Mouse (Mus musculus) forebrain, embryonic 16.5 days (tissue): ENCODE measurements at regions not wholly inside any gene's neighbourhood (a gene's known extent, or its start where the extent isn't known, plus 50 kb on each side); places are given as distances from the start of the nearest gene placed in this dataset.

Source experiments
- ATAC-seq: fragments of 200-750 bp; cut with Nextera tagmentation; 2 replicates; pipeline ENCODE4 v1.8.0; 2017; ENCODE audit warnings: mild to moderate bottlenecking, moderate library complexity
- H3K27ac ChIP-seq: fragments of 300-500 bp; sonication (generic); 2 replicates; pipeline ENCODE4 v1.5.1; 2014; ENCODE audit warnings: low read length, control low read depth
- H3K27me3 ChIP-seq: fragments of 300-500 bp; sonication (generic); replicated peaks from 2 replicates; pipeline ENCODE4 v1.6.1; 2014; ENCODE audit warnings: low read length; ENCODE audit not compliant: control insufficient read depth, insufficient read depth
- H3K36me3 ChIP-seq: fragments of 300-500 bp; sonication (generic); 2 replicates; pipeline ENCODE4 v1.6.1; 2014; ENCODE audit not compliant: control insufficient read depth, insufficient read depth
- H3K4me1 ChIP-seq: fragments of 300-500 bp; sonication (generic); replicated peaks from 2 replicates; pipeline ENCODE4 v1.6.1; 2014; ENCODE audit warnings: low read length; ENCODE audit not compliant: control insufficient read depth, insufficient read depth
- H3K4me2 ChIP-seq: fragments of 300-500 bp; sonication (generic); 2 replicates; pipeline ENCODE4 v1.6.1; 2014; ENCODE audit warnings: mild to moderate bottlenecking, low read length, control low read depth
- H3K4me3 ChIP-seq: fragments of 300-500 bp; sonication (generic); replicated peaks from 2 replicates; pipeline ENCODE4 v1.5.1; 2014; ENCODE audit warnings: mild to moderate bottlenecking, low read length, control low read depth
- H3K9ac ChIP-seq: fragments of 300-500 bp; sonication (generic); replicated peaks from 2 replicates; pipeline ENCODE4 v1.6.1; 2014; ENCODE audit warnings: low read depth, low read length, control low read depth
- H3K9me3 ChIP-seq: fragments of 300-500 bp; sonication (generic); 2 replicates; pipeline ENCODE4 v1.6.1; 2016; ENCODE audit warnings: low read length; ENCODE audit not compliant: control insufficient read depth
- WGBS: fragments of 180-500 bp; shearing (Covaris S2); extraction: QIAGEN DNeasy Blood & Tissue Kit; methylation state at CpG from one replicate; pipeline ENCODE4 v1.1.7; 2014; 5-methylcytosine and 5-hydroxymethylcytosine counted together

DNA sequence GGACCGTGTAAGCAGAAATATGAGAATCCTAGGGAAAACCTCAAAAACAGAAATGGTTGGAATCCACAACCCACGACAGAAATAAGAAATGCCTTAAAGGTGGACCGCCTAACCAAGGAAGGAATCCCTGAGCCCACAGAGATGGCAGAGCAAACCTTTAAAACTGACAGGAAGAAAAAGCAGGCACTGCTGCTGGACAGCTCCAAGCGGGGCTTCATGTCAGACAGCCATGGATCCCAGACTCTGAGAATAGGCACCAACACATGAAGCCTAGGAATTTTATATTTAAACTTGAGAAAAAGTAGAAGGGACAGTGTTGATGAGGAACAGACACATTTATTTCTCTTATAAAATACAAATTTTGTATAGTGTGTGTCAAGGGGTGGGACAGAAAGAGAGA lies 379.1 kb downstream of the Gxylt1 start:
- Histone ChIP-seq H3K9me3 (no peaks in the 10 kb centered on the region), H3K9ac (no peak overlapping the region), H3K4me2 (no peak overlapping the region), H3K27me3 (no peaks in the 10 kb centered on the region), H3K36me3 (no peaks in the 10 kb centered on the region), H3K27ac (no peak overlapping the region), H3K4me1 (no peaks in the 10 kb centered on the region), H3K4me3 (no peak overlapping the region)
- ATAC-seq, result no peak
- 75% methylated on average over 4 of the region's 4 CpGs for WGBS

DNA sequence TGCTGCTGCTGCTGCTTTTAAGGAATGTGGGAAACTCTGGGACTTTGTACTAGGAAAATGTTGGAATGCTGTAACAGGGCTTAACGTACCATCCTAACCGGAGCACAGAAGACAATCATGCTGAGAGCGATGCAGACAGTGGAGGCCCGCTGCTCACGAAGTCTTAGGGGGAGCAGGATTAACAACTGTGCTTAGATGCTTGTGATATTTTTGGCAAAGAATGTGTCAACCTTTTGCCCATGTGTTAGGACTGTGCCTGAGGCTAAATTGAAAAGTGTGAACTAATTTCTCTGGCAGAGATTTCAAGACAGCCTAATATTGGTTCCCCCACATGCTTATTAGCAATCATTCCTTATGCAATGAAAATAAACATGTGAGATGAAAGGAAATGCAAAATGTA lies 398.5 kb downstream of the Gxylt1 start:
- H3K9ac ChIP-seq, result no peak overlapping the region
- H3K4me2 ChIP-seq, result no peak overlapping the region
- H3K27me3 ChIP-seq, result no peaks in the 10 kb centered on the region
- H3K36me3 ChIP-seq, result no peaks in the 10 kb centered on the region
- ATAC-seq, result peak; percentile 65
- 42% methylated on average over 5 of the region's 5 CpGs for WGBS
- no peak overlapping the region for H3K27ac ChIP-seq
- H3K4me3 ChIP-seq, result no peak overlapping the region
- H3K9me3 ChIP-seq, result no peaks in the 10 kb centered on the region
- H3K4me1 ChIP-seq, result no peaks in the 10 kb centered on the region

DNA sequence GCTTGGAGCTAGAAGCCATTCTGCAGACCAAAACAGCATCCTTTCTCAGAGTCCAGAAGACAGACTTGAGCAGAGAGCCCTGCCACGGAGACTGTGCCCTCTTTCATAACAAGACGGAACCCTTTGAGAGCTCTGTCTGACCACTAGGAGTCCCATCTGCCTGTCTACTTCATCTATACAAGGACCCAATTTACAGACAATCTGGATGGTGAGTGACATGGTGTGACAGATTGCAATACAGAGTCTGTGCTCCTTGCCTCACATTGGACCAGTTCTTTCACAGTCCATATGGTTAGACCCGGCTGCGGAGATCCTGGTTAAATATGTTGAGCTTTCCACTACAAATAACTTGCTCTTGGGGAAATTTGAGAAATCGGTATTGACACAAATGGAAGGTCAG lies 410.9 kb downstream of the Gxylt1 start:
- Histone ChIP-seq H3K9ac (no peak overlapping the region), H3K27me3 (no peaks in the 10 kb centered on the region), H3K27ac (peak overlapping the region; percentile 70), H3K9me3 (no peaks in the 10 kb centered on the region), H3K4me3 (no peak overlapping the region), H3K4me2 (no peak overlapping the region), H3K4me1 (no peaks in the 10 kb centered on the region; the same call in 1 of the 2 replicates), H3K36me3 (no peaks in the 10 kb centered on the region)
- peak; percentile 91 for ATAC-seq
- 48% methylated on average over 5 of the region's 5 CpGs for WGBS

DNA sequence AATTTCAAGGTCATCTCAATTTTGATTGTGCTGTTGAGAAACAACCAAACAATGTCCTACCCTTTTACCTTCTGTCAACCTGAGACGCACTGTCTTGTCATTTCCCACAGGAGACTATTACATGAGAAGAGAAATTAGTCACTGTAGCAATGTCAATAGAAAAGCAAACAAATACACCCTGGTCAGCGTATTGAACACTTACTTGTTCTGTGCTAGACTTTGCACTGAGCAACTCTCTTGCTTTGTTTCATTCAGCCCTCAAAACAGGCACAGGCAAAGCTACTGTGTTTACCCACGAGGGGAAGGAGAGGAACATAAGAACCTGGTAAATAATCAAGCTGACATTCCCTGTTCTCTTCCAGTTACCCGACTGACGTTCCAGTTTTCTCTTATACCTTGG lies 424.1 kb downstream of the Gxylt1 start:
- ATAC-seq, result no peak
- no peaks in the 10 kb centered on the region; the same call in 1 of the 2 replicates for H3K4me1 ChIP-seq
- H3K9me3 ChIP-seq, result no peaks in the 10 kb centered on the region
- WGBS, result 66% methylated on average over 5 of the region's 5 CpGs
- no peak overlapping the region for H3K27ac ChIP-seq
- H3K4me3 ChIP-seq, result no peak overlapping the region
- no peaks in the 10 kb centered on the region for H3K27me3 ChIP-seq
- H3K36me3 ChIP-seq, result no peaks in the 10 kb centered on the region
- H3K4me2 ChIP-seq, result no peak overlapping the region
- no peak overlapping the region for H3K9ac ChIP-seq

DNA sequence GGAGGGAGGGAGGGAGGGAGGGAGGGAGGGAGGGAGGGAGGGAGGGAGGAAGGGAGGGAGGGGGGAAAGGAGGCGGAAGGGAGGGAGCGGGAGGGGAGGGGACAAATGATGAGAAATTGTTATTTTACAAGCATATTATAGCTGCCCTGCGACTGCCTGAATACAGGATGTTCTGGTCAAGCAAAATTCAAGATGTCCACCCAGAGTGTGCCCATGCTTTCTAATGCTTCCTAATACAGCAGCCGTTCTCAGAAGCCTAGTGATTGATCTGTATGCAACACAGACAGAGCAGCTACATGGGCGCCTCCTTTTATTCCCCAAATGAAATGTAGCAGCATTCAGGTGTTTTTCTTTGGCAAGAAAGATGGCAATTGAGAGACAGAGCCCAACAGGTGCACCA lies 434.9 kb downstream of the Gxylt1 start:
- H3K4me2 ChIP-seq, result no peak overlapping the region; the same call in 1 of the 2 replicates
- H3K4me1 ChIP-seq, result peaks cover 12% of the 10 kb centered on the region
- 60% methylated on average over 5 of the region's 5 CpGs for WGBS
- no peaks in the 10 kb centered on the region for H3K27me3 ChIP-seq
- peak; percentile 54 for ATAC-seq
- H3K9me3 ChIP-seq, result no peaks in the 10 kb centered on the region
- H3K9ac ChIP-seq, result no peak overlapping the region
- H3K27ac ChIP-seq, result peak overlapping the region; percentile 47; the same call in 1 of the 2 replicates
- H3K4me3 ChIP-seq, result no peak overlapping the region
- no peaks in the 10 kb centered on the region for H3K36me3 ChIP-seq

DNA sequence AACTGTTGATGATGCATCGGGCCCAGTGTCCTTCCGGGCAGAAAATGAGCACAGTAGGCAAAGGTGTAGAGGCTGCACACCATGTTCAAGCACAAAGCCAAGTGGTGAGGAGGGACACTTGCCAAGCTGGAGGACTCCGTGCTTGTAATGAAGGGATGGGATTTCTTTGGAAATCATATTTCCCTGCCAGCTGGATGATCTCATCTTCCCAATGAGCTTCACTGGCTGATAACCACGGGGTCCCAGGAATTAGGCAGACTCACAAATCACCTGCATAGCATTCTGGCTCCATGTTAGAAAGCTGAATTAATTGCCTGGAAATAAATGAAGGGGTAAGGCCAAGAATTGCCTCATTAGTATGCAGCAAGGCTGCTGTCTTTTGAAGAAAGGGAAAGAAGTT lies 435.4 kb downstream of the Gxylt1 start:
- no peaks in the 10 kb centered on the region for H3K9me3 ChIP-seq
- H3K36me3 ChIP-seq, result no peaks in the 10 kb centered on the region
- H3K4me1 ChIP-seq, result peaks cover 12% of the 10 kb centered on the region
- ATAC-seq, result peak; percentile 85
- WGBS, result 28% methylated on average over 4 of the region's 4 CpGs
- no peak overlapping the region for H3K4me3 ChIP-seq
- no peak overlapping the region for H3K4me2 ChIP-seq
- no peaks in the 10 kb centered on the region for H3K27me3 ChIP-seq
- H3K9ac ChIP-seq, result no peak overlapping the region
- H3K27ac ChIP-seq, result 0 out of 2 replicates have a peak overlapping the region, but pooled peaks have one; percentile 41

DNA sequence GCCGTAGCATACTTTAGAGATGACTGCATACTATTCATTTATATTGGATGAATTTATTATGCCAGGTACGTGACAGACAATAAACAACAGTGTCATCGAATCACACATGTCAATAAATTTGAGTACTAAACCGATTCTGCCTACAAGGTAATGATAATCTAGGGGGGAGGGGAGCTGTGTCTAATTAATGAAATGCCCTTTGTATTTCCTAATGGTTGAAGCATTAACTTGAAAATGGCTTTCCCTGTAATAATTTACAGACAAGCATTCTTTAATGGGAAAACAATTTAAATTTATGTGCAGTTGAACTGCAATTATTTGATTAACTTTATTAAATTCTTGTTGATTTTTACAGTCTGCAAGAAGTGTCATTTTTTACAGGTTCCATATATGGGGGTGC lies 429.5 kb downstream of the Pdzrn4 start:
- no peak overlapping the region for H3K4me3 ChIP-seq
- no peaks in the 10 kb centered on the region for H3K36me3 ChIP-seq
- H3K27me3 ChIP-seq, result no peaks in the 10 kb centered on the region
- H3K4me2 ChIP-seq, result no peak overlapping the region
- ATAC-seq, result no peak
- H3K9me3 ChIP-seq, result no peaks in the 10 kb centered on the region
- no peaks in the 10 kb centered on the region for H3K4me1 ChIP-seq
- H3K9ac ChIP-seq, result no peak overlapping the region
- 81% methylated on average over 4 of the region's 4 CpGs for WGBS
- no peak overlapping the region for H3K27ac ChIP-seq
